Mouse (Mus musculus): Measurements from ENCODE around the gene Celsr2. TPM values are rescaled to one million over a fixed set of nuclear protein-coding genes. Genes with fewer than 3 reads are reported as not detected.

The Celsr2 gene
- total and polyA plus RNA-seq, 2 experiments: 0.18 to 0.60 TPM

- no peak for DNase-seq (ENCODE audit: extremely low read depth, low read depth, low spot score)
- Histone ChIP-seq H3K4me1 (ENCODE audit: control insufficient read depth, insufficient read depth, low read length) (no peaks in the 10 kb centered on the region), H3K79me2 (ENCODE audit: control insufficient read depth, insufficient read depth, low read length) (no peaks in the 10 kb centered on the region), H3K36me3 (ENCODE audit: control insufficient read depth, insufficient read depth, low read length) (peaks cover 4% of the 10 kb centered on the region; the same call in 1 of the 2 replicates), H3K27ac (replicated peaks; ENCODE audit: insufficient read depth, low read depth, low read length) (no peak overlapping the region), H3K4me3 (ENCODE audit: insufficient read depth, low read depth, low read length) (no peak overlapping the region), H3K9ac (ENCODE audit: low read depth, low read length) (no peak overlapping the region), H3K27me3 (ENCODE audit: control insufficient read depth, insufficient read depth, low read length) (no peaks in the 10 kb centered on the region)
- 87% methylated on average over 9 of the region's 9 CpGs for WGBS
- no peak for TF ChIP-seq POLR2A (IDR thresholded peaks at IDR 0.05; ENCODE audit: extremely low read depth, insufficient read depth, low read length)
Observed at GRCm38 (mm10) chr3:108348376-108348775, 67.0 kb downstream of the Celsr2 start.

GRCm38 (mm10) chr3:108345855-108346254 is 69.5 kb downstream of the Celsr2 start:
- 66% methylated on average over 7 of the region's 7 CpGs for WGBS
- no peak overlapping the region for H3K9ac ChIP-seq (ENCODE audit: low read depth, low read length)
- H3K36me3 ChIP-seq (ENCODE audit: control insufficient read depth, insufficient read depth, low read length): peaks cover 11% of the 10 kb centered on the region; the same call in 1 of the 2 replicates
- no peak overlapping the region for H3K27ac ChIP-seq (replicated peaks; ENCODE audit: insufficient read depth, low read depth, low read length)
- no peak overlapping the region for H3K4me3 ChIP-seq (ENCODE audit: insufficient read depth, low read depth, low read length)
- no peaks in the 10 kb centered on the region for H3K27me3 ChIP-seq (ENCODE audit: control insufficient read depth, insufficient read depth, low read length)
- H3K79me2 ChIP-seq (ENCODE audit: control insufficient read depth, insufficient read depth, low read length): no peaks in the 10 kb centered on the region
- no peaks in the 10 kb centered on the region for H3K4me1 ChIP-seq (ENCODE audit: control insufficient read depth, insufficient read depth, low read length)
- DNase-seq (ENCODE audit: extremely low read depth, low read depth, low spot score): no peak
- TF ChIP-seq CTCF (IDR thresholded peaks at IDR 0.05; ENCODE audit: low read depth, low read length): no peak
- no peak for TF ChIP-seq POLR2A (IDR thresholded peaks at IDR 0.05; ENCODE audit: extremely low read depth, insufficient read depth, low read length)

GRCm38 (mm10) chr3:108342185-108342584 is 73.2 kb downstream of the Celsr2 start:
- Histone ChIP-seq H3K9ac (ENCODE audit: low read depth, low read length) (no peak overlapping the region), H3K4me1 (ENCODE audit: control insufficient read depth, insufficient read depth, low read length) (no peaks in the 10 kb centered on the region), H3K27ac (replicated peaks; ENCODE audit: insufficient read depth, low read depth, low read length) (no peak overlapping the region), H3K79me2 (ENCODE audit: control insufficient read depth, insufficient read depth, low read length) (no peaks in the 10 kb centered on the region), H3K27me3 (ENCODE audit: control insufficient read depth, insufficient read depth, low read length) (no peaks in the 10 kb centered on the region), H3K4me3 (ENCODE audit: insufficient read depth, low read depth, low read length) (no peak overlapping the region), H3K36me3 (ENCODE audit: control insufficient read depth, insufficient read depth, low read length) (peaks cover 19% of the 10 kb centered on the region; the same call in 1 of the 2 replicates)
- no peak for TF ChIP-seq POLR2A (IDR thresholded peaks at IDR 0.05; ENCODE audit: extremely low read depth, insufficient read depth, low read length)
- no peak for TF ChIP-seq CTCF (IDR thresholded peaks at IDR 0.05; ENCODE audit: low read depth, low read length)
- WGBS: 54% methylated on average over 7 of the region's 7 CpGs
- DNase-seq (ENCODE audit: extremely low read depth, low read depth, low spot score): no peak

- Histone ChIP-seq H3K4me1 (ENCODE audit: control insufficient read depth, insufficient read depth, low read length) (no peaks in the 10 kb centered on the region; the same call in 1 of the 2 replicates), H3K4me3 (ENCODE audit: insufficient read depth, low read depth, low read length) (no peak overlapping the region), H3K9ac (ENCODE audit: low read depth, low read length) (no peak overlapping the region), H3K36me3 (ENCODE audit: control insufficient read depth, insufficient read depth, low read length) (peaks cover 16% of the 10 kb centered on the region; the same call in 1 of the 2 replicates), H3K27me3 (ENCODE audit: control insufficient read depth, insufficient read depth, low read length) (no peaks in the 10 kb centered on the region), H3K27ac (replicated peaks; ENCODE audit: insufficient read depth, low read depth, low read length) (no peak overlapping the region), H3K79me2 (ENCODE audit: control insufficient read depth, insufficient read depth, low read length) (no peaks in the 10 kb centered on the region)
- DNase-seq (ENCODE audit: extremely low read depth, low read depth, low spot score): no peak
- TF ChIP-seq POLR2A (IDR thresholded peaks at IDR 0.05; ENCODE audit: extremely low read depth, insufficient read depth, low read length) (no peak), CTCF (IDR thresholded peaks at IDR 0.05; ENCODE audit: low read depth, low read length) (no peak)
- WGBS: 90% methylated on average over 2 of the region's 2 CpGs
Observed at GRCm38 (mm10) chr3:108341040-108341439, 74.3 kb downstream of the Celsr2 start.

Other genes with a start within 250 kb of the Celsr2 start
- gene Amigo1, start 229.2 kb downstream of the Celsr2 start, total RNA-seq (2014; rRNA removed): 2.7 and 3.8 TPM in 2 replicates
- 9.3 and 15.1 TPM in 2 replicates for gene Amigo1, start 229.2 kb downstream of the Celsr2 start, polyA plus RNA-seq (2012; rRNA removed)
- gene Cyb561d1, start 214.3 kb downstream of the Celsr2 start, total RNA-seq (2014; rRNA removed): 2.1 and 2.4 TPM in 2 replicates
- gene Cyb561d1, start 214.3 kb downstream of the Celsr2 start, polyA plus RNA-seq (2012; rRNA removed): 3.8 and 4.1 TPM in 2 replicates
- 0.28 and 0.34 TPM in 2 replicates for gene Atxn7l2, start 204.6 kb downstream of the Celsr2 start, total RNA-seq (2014; rRNA removed)
- gene Atxn7l2, start 204.6 kb downstream of the Celsr2 start, polyA plus RNA-seq (2012; rRNA removed): 1.7 and 2.0 TPM in 2 replicates
- gene Sypl2, start 188.9 kb downstream of the Celsr2 start, total RNA-seq (2014; rRNA removed): 0.09 TPM in 1 of 2 replicates, not detected in the other
- gene Sypl2, start 188.9 kb downstream of the Celsr2 start, polyA plus RNA-seq (2012; rRNA removed): 0.06 and 0.09 TPM in 2 replicates
- gene Psma5, start 158.6 kb downstream of the Celsr2 start, total RNA-seq (2014; rRNA removed): 85.9 and 86.7 TPM in 2 replicates
- gene Psma5, start 158.6 kb downstream of the Celsr2 start, polyA plus RNA-seq (2012; rRNA removed): 40.5 and 46.4 TPM in 2 replicates
- 6.5 and 10.5 TPM in 2 replicates for gene Sort1, start 131.5 kb downstream of the Celsr2 start, total RNA-seq (2014; rRNA removed)
- gene Sort1, start 131.5 kb downstream of the Celsr2 start, polyA plus RNA-seq (2012; rRNA removed): 5.1 and 8.3 TPM in 2 replicates
- not detected in 2 replicates for gene Mybphl, start 50.6 kb downstream of the Celsr2 start, total RNA-seq (2014; rRNA removed)
- gene Mybphl, start 50.6 kb downstream of the Celsr2 start, polyA plus RNA-seq (2012; rRNA removed): not detected in 2 replicates
- 0.40 TPM in 1 of 2 replicates, not detected in the other for gene Psrc1, start 31.7 kb downstream of the Celsr2 start, total RNA-seq (2014; rRNA removed)
- gene Psrc1, start 31.7 kb downstream of the Celsr2 start, polyA plus RNA-seq (2012; rRNA removed): 0.26 and 0.37 TPM in 2 replicates
- 31.3 and 35.5 TPM in 2 replicates for gene Sars, start 29.7 kb upstream of the Celsr2 start, total RNA-seq (2014; rRNA removed)
- 21.3 and 24.7 TPM in 2 replicates for gene Sars, start 29.7 kb upstream of the Celsr2 start, polyA plus RNA-seq (2012; rRNA removed)
- not detected in 2 replicates for gene 1700013F07Rik, start 118.6 kb upstream of the Celsr2 start, total RNA-seq (2014; rRNA removed)
- not detected in 2 replicates for gene 1700013F07Rik, start 118.6 kb upstream of the Celsr2 start, polyA plus RNA-seq (2012; rRNA removed)
- 0.55 and 0.60 TPM in 2 replicates for gene 5330417C22Rik, start 121.0 kb upstream of the Celsr2 start, total RNA-seq (2014; rRNA removed)
- gene 5330417C22Rik, start 121.0 kb upstream of the Celsr2 start, polyA plus RNA-seq (2012; rRNA removed): 0.20 and 0.45 TPM in 2 replicates
- 25.0 and 25.7 TPM in 2 replicates for gene Tmem167b, start 146.9 kb upstream of the Celsr2 start, total RNA-seq (2014; rRNA removed)
- 2.7 and 3.3 TPM in 2 replicates for gene Tmem167b, start 146.9 kb upstream of the Celsr2 start, polyA plus RNA-seq (2012; rRNA removed)
- gene Taf13, start 156.1 kb upstream of the Celsr2 start, total RNA-seq (2014; rRNA removed): 7.3 and 9.9 TPM in 2 replicates
- 2.5 and 3.0 TPM in 2 replicates for gene Taf13, start 156.1 kb upstream of the Celsr2 start, polyA plus RNA-seq (2012; rRNA removed)
- gene Wdr47, start 175.7 kb upstream of the Celsr2 start, total RNA-seq (2014; rRNA removed): 1.2 and 1.7 TPM in 2 replicates
- 0.50 and 0.73 TPM in 2 replicates for gene Wdr47, start 175.7 kb upstream of the Celsr2 start, polyA plus RNA-seq (2012; rRNA removed)
- gene Clcc1, start 238.4 kb upstream of the Celsr2 start, total RNA-seq (2014; rRNA removed): 83.4 and 96.9 TPM in 2 replicates
- 43.9 and 50.2 TPM in 2 replicates for gene Clcc1, start 238.4 kb upstream of the Celsr2 start, polyA plus RNA-seq (2012; rRNA removed)